Mouse (Mus musculus): ENCODE measurements around the gene Gid8. TPM values are rescaled to one million over a fixed set of nuclear protein-coding genes. Genes with fewer than 3 reads are reported as not detected.

Gid8 gene
- polyA plus RNA-seq, 1 experiment from 2014 or later, result 38.7 TPM

GRCm38 (mm10) chr2:180723865-180724264 is 13.9 kb downstream of the Gid8 start:
- DNase-seq (ENCODE audit: low spot score) (no peak), ATAC-seq (no peak)
- no peak overlapping the region for H3K4me3 ChIP-seq (ENCODE audit: low read depth, low read length)
- peaks cover 4% of the 10 kb centered on the region; the same call in 1 of the 2 replicates for H3K4me1 ChIP-seq (ENCODE audit: insufficient read depth, low read depth, low read length)
- H3K4me2 ChIP-seq (replicated peaks; ENCODE audit: low read depth, low read length), result no peak overlapping the region
- H3K36me3 ChIP-seq (ENCODE audit: insufficient read depth, low read length), result peaks cover 33% of the 10 kb centered on the region; the same call in 1 of the 2 replicates
- 67% methylated on average over 2 of the region's 2 CpGs for WGBS
- H3K27me3 ChIP-seq (replicated peaks; ENCODE audit: insufficient read depth, low read length), result no peaks in the 10 kb centered on the region
- H3K27ac ChIP-seq (ENCODE audit: low read length), result no peak overlapping the region
- TF ChIP-seq CTCF (IDR thresholded peaks at IDR 0.05) (no peak), EP300 (IDR thresholded peaks at IDR 0.05) (no peak)
- H3K9me3 ChIP-seq (ENCODE audit: low read length), result no peaks in the 10 kb centered on the region
- H3K9ac ChIP-seq (replicated peaks; ENCODE audit: low read depth), result no peak overlapping the region

GRCm38 (mm10) chr2:180724585-180725413 is 14.9 kb downstream of the Gid8 start, which contains the start of gene Slc17a9:
Gene Slc17a9 (plus strand): TSS chr2:180725263.
- ATAC-seq, result peak; percentile 92
- peak within 1 kb of the TSS; percentile 54 for H3K4me2 ChIP-seq (replicated peaks; ENCODE audit: low read depth, low read length)
- no peak within 1 kb of the TSS for H3K9ac ChIP-seq (replicated peaks; ENCODE audit: low read depth)
- H3K27me3 ChIP-seq (replicated peaks; ENCODE audit: insufficient read depth, low read length), result no peaks in the 10 kb centered on the region
- H3K4me3 ChIP-seq (ENCODE audit: low read depth, low read length), result peak within 1 kb of the TSS; percentile 23; the same call in 1 of the 2 replicates
- peaks cover 4% of the 10 kb centered on the region; the same call in 1 of the 2 replicates for H3K4me1 ChIP-seq (ENCODE audit: insufficient read depth, low read depth, low read length)
- DNase-seq (ENCODE audit: low spot score), result peak; percentile 74
- TF ChIP-seq EP300 (IDR thresholded peaks at IDR 0.05) (no peak), CTCF (IDR thresholded peaks at IDR 0.05) (no peak)
- WGBS, result 5% methylated on average over 18 of the region's 18 CpGs
- H3K9me3 ChIP-seq (ENCODE audit: low read length), result no peaks in the 10 kb centered on the region
- H3K27ac ChIP-seq (ENCODE audit: low read length), result peak within 1 kb of the TSS; percentile 43
- H3K36me3 ChIP-seq (ENCODE audit: insufficient read depth, low read length), result peaks cover 28% of the 10 kb centered on the region; the same call in 1 of the 2 replicates

GRCm38 (mm10) chr2:180725414-180725778 is 15.5 kb downstream of the Gid8 start:
- ATAC-seq (no peak), DNase-seq (ENCODE audit: low spot score) (no peak)
- Histone ChIP-seq H3K27me3 (replicated peaks; ENCODE audit: insufficient read depth, low read length) (no peaks in the 10 kb centered on the region), H3K9ac (replicated peaks; ENCODE audit: low read depth) (no peak overlapping the region), H3K27ac (ENCODE audit: low read length) (no peak overlapping the region), H3K9me3 (ENCODE audit: low read length) (no peaks in the 10 kb centered on the region), H3K36me3 (ENCODE audit: insufficient read depth, low read length) (peaks cover 23% of the 10 kb centered on the region; the same call in 1 of the 2 replicates), H3K4me1 (ENCODE audit: insufficient read depth, low read depth, low read length) (peaks cover 4% of the 10 kb centered on the region; the same call in 1 of the 2 replicates), H3K4me2 (replicated peaks; ENCODE audit: low read depth, low read length) (peak overlapping the region; percentile 54), H3K4me3 (ENCODE audit: low read depth, low read length) (peak overlapping the region; percentile 23; the same call in 1 of the 2 replicates)
- TF ChIP-seq EP300 (IDR thresholded peaks at IDR 0.05), result no peak
- TF ChIP-seq CTCF (IDR thresholded peaks at IDR 0.05), result no peak
- WGBS, result 0% methylated on average over 6 of the region's 6 CpGs

GRCm38 (mm10) chr2:180725856-180726629 is 16.1 kb downstream of the Gid8 start:
- Histone ChIP-seq H3K36me3 (ENCODE audit: insufficient read depth, low read length) (peaks cover 16% of the 10 kb centered on the region; the same call in 1 of the 2 replicates), H3K27ac (ENCODE audit: low read length) (no peak overlapping the region), H3K9me3 (ENCODE audit: low read length) (no peaks in the 10 kb centered on the region), H3K4me2 (replicated peaks; ENCODE audit: low read depth, low read length) (no peak overlapping the region; the same call in 1 of the 2 replicates), H3K9ac (replicated peaks; ENCODE audit: low read depth) (no peak overlapping the region), H3K27me3 (replicated peaks; ENCODE audit: insufficient read depth, low read length) (no peaks in the 10 kb centered on the region), H3K4me1 (ENCODE audit: insufficient read depth, low read depth, low read length) (peaks cover 4% of the 10 kb centered on the region; the same call in 1 of the 2 replicates), H3K4me3 (ENCODE audit: low read depth, low read length) (no peak overlapping the region)
- ATAC-seq (no peak), DNase-seq (ENCODE audit: low spot score) (no peak)
- TF ChIP-seq EP300 (IDR thresholded peaks at IDR 0.05), result no peak
- TF ChIP-seq CTCF (IDR thresholded peaks at IDR 0.05), result no peak
- 21% methylated on average over 8 of the region's 8 CpGs for WGBS

- H3K36me3 ChIP-seq (ENCODE audit: insufficient read depth, low read length), result peaks cover 9% of the 10 kb centered on the region; the same call in 1 of the 2 replicates
- WGBS, result 37% methylated on average over 6 of the region's 6 CpGs
- no peak overlapping the region for H3K4me3 ChIP-seq (ENCODE audit: low read depth, low read length)
- no peak overlapping the region for H3K27ac ChIP-seq (ENCODE audit: low read length)
- no peaks in the 10 kb centered on the region for H3K9me3 ChIP-seq (ENCODE audit: low read length)
- no peak for ATAC-seq
- no peaks in the 10 kb centered on the region for H3K27me3 ChIP-seq (replicated peaks; ENCODE audit: insufficient read depth, low read length)
- peak; percentile 28 for DNase-seq (ENCODE audit: low spot score)
- no peak for TF ChIP-seq CTCF (IDR thresholded peaks at IDR 0.05)
- no peak for TF ChIP-seq EP300 (IDR thresholded peaks at IDR 0.05)
- H3K9ac ChIP-seq (replicated peaks; ENCODE audit: low read depth), result no peak overlapping the region
- peaks cover 4% of the 10 kb centered on the region; the same call in 1 of the 2 replicates for H3K4me1 ChIP-seq (ENCODE audit: insufficient read depth, low read depth, low read length)
- no peak overlapping the region for H3K4me2 ChIP-seq (replicated peaks; ENCODE audit: low read depth, low read length)
Observed at GRCm38 (mm10) chr2:180726658-180727442, 16.9 kb downstream of the Gid8 start.

Data from lung, postnatal 0 days (tissue).